In genomic region chr3:42232268-42232667, GRCm38 (mm10) we compare ENCODE assay signal across 24 mouse cellular contexts.
DNase-seq lines count a peak whose midpoint lies in the region; ATAC-seq and TF ChIP-seq lines count a peak whose summit lies in the region.
"Had no signal": no experiment of that assay in that cellular context is flagged by ENCODE, and none has a peak within 500 bp of the region (broad histone marks: within the 10 kb centered on the region; RNA-seq: fewer than 3 reads in every experiment).

No protein-coding gene starts in this region.

- no peak for TF ChIP-seq EP300 in lung, postnatal 0 days (IDR thresholded peaks at IDR 0.05)

- no peaks in the 10 kb centered on the region for H3K36me3 ChIP-seq in kidney, postnatal 0 days (ENCODE audit: insufficient read depth, low read length)
- H3K36me3 ChIP-seq in lung, embryonic 14.5 days (ENCODE audit: insufficient read depth): no peaks in the 10 kb centered on the region
- no peaks in the 10 kb centered on the region for H3K36me3 ChIP-seq in lung, postnatal 0 days (ENCODE audit: insufficient read depth, low read length)
- H3K36me3 ChIP-seq: embryonic facial prominence, embryonic 10.5 days; embryonic facial prominence, embryonic 12.5 days; G1E had no signal

- peak; percentile 1 for DNase-seq in kidney, postnatal 0 days (ENCODE audit: low spot score)
- DNase-seq in kidney, adult 11 months: no peak
- DNase-seq in lung, embryonic 14.5 days: peak; percentile 22
- DNase-seq in lung, adult 2 months: no peak
- DNase-seq in lung, postnatal 0 days (ENCODE audit: low spot score): peak; percentile 33
- DNase-seq in lung, adult 18-20 months: no peak
- DNase-seq in lung, postnatal 36 days: peak; percentile 31
- DNase-seq: adrenal gland, adult 8-10 months; adrenal gland, postnatal 14 days; adrenal gland, postnatal 36 days; B cell, adult 2 months; cerebellum, adult 11-12 months; cerebellum, adult 2 months; cerebellum, adult 9-10 months; cerebellum, postnatal 10 days; cerebellum, postnatal 25 days had no signal

- WGBS in kidney, postnatal 0 days: 76% methylated on average over 5 of the region's 5 CpGs
- WGBS in lung, embryonic 14.5 days: 66% methylated on average over 5 of the region's 5 CpGs
- WGBS in lung, adult 2 months: 66% methylated on average over 5 of the region's 5 CpGs
- 58% methylated on average over 5 of the region's 5 CpGs for WGBS in lung, postnatal 0 days

- H3K9ac ChIP-seq in kidney, postnatal 0 days (ENCODE audit: low read depth, low read length): no peak overlapping the region
- H3K9ac ChIP-seq in lung, embryonic 14.5 days: no peak overlapping the region
- H3K9ac ChIP-seq in lung, postnatal 0 days (replicated peaks; ENCODE audit: low read depth): no peak overlapping the region
- H3K9ac ChIP-seq: embryonic facial prominence, embryonic 12.5 days; forebrain, embryonic 13.5 days had no signal

- H3K4me1 ChIP-seq in kidney, postnatal 0 days (replicated peaks; ENCODE audit: insufficient read depth, low read length): no peaks in the 10 kb centered on the region
- H3K4me1 ChIP-seq in lung, embryonic 14.5 days (ENCODE audit: insufficient read depth): no peaks in the 10 kb centered on the region
- H3K4me1 ChIP-seq in lung, adult 2 months (ENCODE audit: control insufficient read depth, insufficient read depth, low read length): no peaks in the 10 kb centered on the region
- no peaks in the 10 kb centered on the region for H3K4me1 ChIP-seq in lung, postnatal 0 days (ENCODE audit: insufficient read depth, low read depth, low read length)
- H3K4me1 ChIP-seq: embryonic facial prominence, embryonic 10.5 days; embryonic facial prominence, embryonic 12.5 days had no signal

- no peak overlapping the region for H3K27ac ChIP-seq in kidney, postnatal 0 days
- H3K27ac ChIP-seq in lung, embryonic 14.5 days (ENCODE audit: low read depth): no peak overlapping the region
- no peak overlapping the region for H3K27ac ChIP-seq in lung, postnatal 0 days (ENCODE audit: low read length)
- H3K27ac ChIP-seq: embryonic facial prominence, embryonic 10.5 days; embryonic facial prominence, embryonic 12.5 days; forebrain, embryonic 13.5 days had no signal

- H3K4me2 ChIP-seq in kidney, postnatal 0 days (ENCODE audit: low read length): no peak overlapping the region
- H3K4me2 ChIP-seq in lung, embryonic 14.5 days: no peak overlapping the region
- H3K4me2 ChIP-seq in lung, postnatal 0 days (replicated peaks; ENCODE audit: low read depth, low read length): no peak overlapping the region
- H3K4me2 ChIP-seq: embryonic facial prominence, embryonic 12.5 days; forebrain, embryonic 13.5 days had no signal

- no peak for ATAC-seq in kidney, postnatal 0 days (replicated peaks; ENCODE audit: low FRiP score, low read depth)
- ATAC-seq in lung, embryonic 14.5 days (ENCODE audit: insufficient read depth): no peak; the same call in 1 of the 2 replicates
- ATAC-seq in lung, postnatal 0 days: peak; percentile 61
- ATAC-seq: activated CD4-positive, CD25-positive, alpha-beta regulatory T cell, adult 4 months; CD4-positive, CD25-positive, alpha-beta regulatory T cell, adult 4 months; forebrain, embryonic 13.5 days; Patski had no signal

- TF ChIP-seq CTCF in kidney, postnatal 0 days (IDR thresholded peaks at IDR 0.05; ENCODE audit: low read depth): no peak
- no peak for TF ChIP-seq CTCF in lung, embryonic 14.5 days (IDR thresholded peaks at IDR 0.05; ENCODE audit: low read depth)
- TF ChIP-seq CTCF in lung, adult 2 months (IDR thresholded peaks at IDR 0.05; ENCODE audit: insufficient read depth, low read length): no peak
- TF ChIP-seq CTCF in lung, postnatal 0 days (IDR thresholded peaks at IDR 0.05): no peak

- no peaks in the 10 kb centered on the region for H3K27me3 ChIP-seq in kidney, postnatal 0 days (ENCODE audit: insufficient read depth, low read length)
- H3K27me3 ChIP-seq in lung, embryonic 14.5 days (ENCODE audit: insufficient read depth, low read length): no peaks in the 10 kb centered on the region
- no peaks in the 10 kb centered on the region for H3K27me3 ChIP-seq in lung, postnatal 0 days (replicated peaks; ENCODE audit: insufficient read depth, low read length)
- H3K27me3 ChIP-seq: CH12.LX; embryonic facial prominence, embryonic 12.5 days; forebrain, embryonic 13.5 days; Patski had no signal

- TF ChIP-seq POLR2A in lung, adult 2 months (IDR thresholded peaks at IDR 0.05; ENCODE audit: borderline replicate concordance, extremely low read depth, low read depth, low read length): no peak

- no peaks in the 10 kb centered on the region for H3K9me3 ChIP-seq in kidney, postnatal 0 days (replicated peaks; ENCODE audit: low read length)
- H3K9me3 ChIP-seq in lung, embryonic 14.5 days (ENCODE audit: low read depth, low read length): peaks cover 4% of the 10 kb centered on the region; the same call in 1 of the 2 replicates
- no peaks in the 10 kb centered on the region for H3K9me3 ChIP-seq in lung, postnatal 0 days (ENCODE audit: low read length)
- H3K9me3 ChIP-seq: embryonic facial prominence, embryonic 12.5 days; forebrain, embryonic 13.5 days; G1E had no signal

- H3K4me3 ChIP-seq in kidney, postnatal 0 days (replicated peaks; ENCODE audit: low read depth, low read length): no peak overlapping the region
- no peak overlapping the region for H3K4me3 ChIP-seq in lung, embryonic 14.5 days (ENCODE audit: low read depth, low read length)
- H3K4me3 ChIP-seq in lung, adult 2 months (replicated peaks; ENCODE audit: extremely low read depth, low read depth, low read length): no peak overlapping the region
- H3K4me3 ChIP-seq in lung, postnatal 0 days (ENCODE audit: low read depth, low read length): no peak overlapping the region
- H3K4me3 ChIP-seq: embryonic facial prominence, embryonic 10.5 days; embryonic facial prominence, embryonic 12.5 days; forebrain, embryonic 13.5 days had no signal

Comparison
In these comparisons a context has a peak if more than half of its experiments do, and no peak if none do; other contexts are left out.
1. DNase-seq: peak in kidney, postnatal 0 days (single experiment), lung, embryonic 14.5 days (single experiment), lung, postnatal 0 days (single experiment) and lung, postnatal 36 days (single experiment); none in kidney, adult 11 months (single experiment), lung, adult 2 months (single experiment) and lung, adult 18-20 months (0 of 2).